15 mouse cellular contexts compared by ENCODE assay signal in genomic region chr16:23780440-23781231, GRCm38 (mm10).
DNase-seq lines count a peak whose midpoint lies in the region; ATAC-seq and TF ChIP-seq lines count a peak whose summit lies in the region.
"Had no signal": no experiment of that assay in that cellular context is flagged by ENCODE, and none has a peak within 500 bp of the region (broad histone marks: within the 10 kb centered on the region; RNA-seq: fewer than 3 reads in every experiment).

No protein-coding gene starts in this region.

- H3K4me1 ChIP-seq in intestine, embryonic 14.5 days (replicated peaks; ENCODE audit: control insufficient read depth, insufficient read depth, low read length) = peaks cover 10% of the 10 kb centered on the region
- H3K4me1 ChIP-seq in intestine, embryonic 16.5 days (ENCODE audit: control insufficient read depth, insufficient read depth, low read length) = no peaks in the 10 kb centered on the region
- H3K4me1 ChIP-seq in midbrain, embryonic 16.5 days (ENCODE audit: control insufficient read depth, insufficient read depth, low read length) = no peaks in the 10 kb centered on the region; the same call in 1 of the 2 replicates
- no peaks in the 10 kb centered on the region for H3K4me1 ChIP-seq in midbrain, embryonic 14.5 days (ENCODE audit: control insufficient read depth, insufficient read depth, low read length)
- peaks cover 13% of the 10 kb centered on the region; the same call in 1 of the 2 replicates for H3K4me1 ChIP-seq in limb, embryonic 15.5 days
- H3K4me1 ChIP-seq: stomach, embryonic 15.5 days had no signal

- no peaks in the 10 kb centered on the region for H3K36me3 ChIP-seq in intestine, embryonic 14.5 days (ENCODE audit: control insufficient read depth, insufficient read depth, low read length)
- no peaks in the 10 kb centered on the region for H3K36me3 ChIP-seq in intestine, embryonic 16.5 days (ENCODE audit: control insufficient read depth, insufficient read depth, low read length)
- no peaks in the 10 kb centered on the region for H3K36me3 ChIP-seq in midbrain, embryonic 16.5 days (ENCODE audit: control insufficient read depth, insufficient read depth, low read length)
- H3K36me3 ChIP-seq in midbrain, embryonic 14.5 days (ENCODE audit: control insufficient read depth, insufficient read depth, low read length) = no peaks in the 10 kb centered on the region
- no peaks in the 10 kb centered on the region for H3K36me3 ChIP-seq in limb, embryonic 15.5 days
- H3K36me3 ChIP-seq: stomach, embryonic 15.5 days had no signal

- DNase-seq in cerebellum, postnatal 10 days = peak; percentile 16 to 25
- no peak for DNase-seq in cerebellum, adult 9-11 months
- DNase-seq in intestine, embryonic 14.5 days (ENCODE audit: low spot score) = no peak
- no peak for DNase-seq in midbrain, embryonic 14.5 days
- no peak for DNase-seq in layer of hippocampus, adult 2 months (ENCODE audit: low spot score in 2 of 2)
- DNase-seq: cerebellum, postnatal 25 days; kidney, adult 8-10 months; lung, postnatal 36 days; right cerebral cortex, adult 18-20 months had no signal

- no peak for ATAC-seq in intestine, embryonic 14.5 days (replicated peaks; ENCODE audit: low FRiP score, low TSS enrichment, low read depth)
- no peak for ATAC-seq in intestine, embryonic 16.5 days
- ATAC-seq in midbrain, embryonic 16.5 days = peak; percentile 71
- no peak for ATAC-seq in midbrain, embryonic 14.5 days (ENCODE audit: low FRiP score, low TSS enrichment)
- no peak for ATAC-seq in limb, embryonic 15.5 days (ENCODE audit: insufficient number of reproducible peaks, low FRiP score, low TSS enrichment, low read depth)
- ATAC-seq: activated CD4-positive, CD25-positive, alpha-beta regulatory T cell, adult 4 months had no signal

- no peak for TF ChIP-seq CTCF in layer of hippocampus, adult 2 months (conservative IDR thresholded peaks at IDR 0.05)

- 40% methylated on average over 14 of the region's 14 CpGs for WGBS in intestine, embryonic 14.5 days
- 60% methylated on average over 14 of the region's 14 CpGs for WGBS in intestine, embryonic 16.5 days
- WGBS in midbrain, embryonic 16.5 days = 77% methylated on average over 14 of the region's 14 CpGs
- 81% methylated on average over 14 of the region's 14 CpGs for WGBS in midbrain, embryonic 14.5 days
- WGBS in limb, embryonic 15.5 days = 37% methylated on average over 14 of the region's 14 CpGs

- H3K4me3 ChIP-seq in intestine, embryonic 14.5 days (ENCODE audit: low read depth, low read length) = no peak overlapping the region
- no peak overlapping the region for H3K4me3 ChIP-seq in intestine, embryonic 16.5 days (ENCODE audit: low read length)
- H3K4me3 ChIP-seq in midbrain, embryonic 16.5 days (ENCODE audit: low read depth, low read length) = no peak overlapping the region
- no peak overlapping the region for H3K4me3 ChIP-seq in midbrain, embryonic 14.5 days (replicated peaks; ENCODE audit: low read depth, low read length)
- no peak overlapping the region for H3K4me3 ChIP-seq in limb, embryonic 15.5 days
- no peak overlapping the region for H3K4me3 ChIP-seq in layer of hippocampus, adult 2 months
- H3K4me3 ChIP-seq: myocyte; stomach, embryonic 15.5 days had no signal

- H3K9ac ChIP-seq in intestine, embryonic 14.5 days (ENCODE audit: low read length) = no peak overlapping the region
- no peak overlapping the region for H3K9ac ChIP-seq in intestine, embryonic 16.5 days (ENCODE audit: low read depth, low read length)
- H3K9ac ChIP-seq in midbrain, embryonic 16.5 days (ENCODE audit: low read depth, low read length) = no peak overlapping the region
- no peak overlapping the region for H3K9ac ChIP-seq in midbrain, embryonic 14.5 days (replicated peaks; ENCODE audit: low read length)
- no peak overlapping the region for H3K9ac ChIP-seq in limb, embryonic 15.5 days
- H3K9ac ChIP-seq: stomach, embryonic 15.5 days had no signal

- H3K4me2 ChIP-seq in intestine, embryonic 14.5 days (ENCODE audit: low read length) = peak overlapping the region; percentile 22; the same call in 1 of the 2 replicates
- no peak overlapping the region for H3K4me2 ChIP-seq in intestine, embryonic 16.5 days (ENCODE audit: low read depth, low read length)
- H3K4me2 ChIP-seq in midbrain, embryonic 16.5 days (ENCODE audit: low read length) = no peak overlapping the region
- H3K4me2 ChIP-seq in midbrain, embryonic 14.5 days (ENCODE audit: low read length) = no peak overlapping the region
- H3K4me2 ChIP-seq in limb, embryonic 15.5 days = peak overlapping the region; percentile 17
- H3K4me2 ChIP-seq: stomach, embryonic 15.5 days had no signal

- no peaks in the 10 kb centered on the region for H3K27me3 ChIP-seq in intestine, embryonic 14.5 days (replicated peaks; ENCODE audit: control insufficient read depth, insufficient read depth, low read length)
- no peaks in the 10 kb centered on the region for H3K27me3 ChIP-seq in intestine, embryonic 16.5 days (replicated peaks; ENCODE audit: control insufficient read depth, insufficient read depth, low read length)
- no peaks in the 10 kb centered on the region for H3K27me3 ChIP-seq in midbrain, embryonic 16.5 days (ENCODE audit: control insufficient read depth, insufficient read depth, low read depth, low read length)
- H3K27me3 ChIP-seq in midbrain, embryonic 14.5 days (ENCODE audit: control insufficient read depth, insufficient read depth, low read length) = no peaks in the 10 kb centered on the region
- H3K27me3 ChIP-seq in limb, embryonic 15.5 days = 0 out of 2 replicates have a peak, but pooled peaks cover 2% of the 10 kb centered on the region
- H3K27me3 ChIP-seq: stomach, embryonic 15.5 days had no signal

- H3K27ac ChIP-seq in intestine, embryonic 14.5 days (ENCODE audit: low read depth) = no peak overlapping the region
- no peak overlapping the region for H3K27ac ChIP-seq in intestine, embryonic 16.5 days (ENCODE audit: low read length)
- H3K27ac ChIP-seq in midbrain, embryonic 16.5 days (ENCODE audit: low read length) = no peak overlapping the region
- H3K27ac ChIP-seq in midbrain, embryonic 14.5 days (replicated peaks; ENCODE audit: low read depth, low read length) = no peak overlapping the region
- H3K27ac ChIP-seq in limb, embryonic 15.5 days = no peak overlapping the region; the same call in 1 of the 2 replicates
- H3K27ac ChIP-seq in layer of hippocampus, adult 2 months = no peak overlapping the region
- H3K27ac ChIP-seq: stomach, embryonic 15.5 days had no signal

- H3K9me3 ChIP-seq in intestine, embryonic 14.5 days (ENCODE audit: control insufficient read depth, low read length) = 0 out of 2 replicates have a peak, but pooled peaks cover 5% of the 10 kb centered on the region
- no peaks in the 10 kb centered on the region for H3K9me3 ChIP-seq in intestine, embryonic 16.5 days (ENCODE audit: control insufficient read depth, low read length)
- no peaks in the 10 kb centered on the region for H3K9me3 ChIP-seq in midbrain, embryonic 16.5 days (replicated peaks; ENCODE audit: control insufficient read depth, low read length, poor library complexity, severe bottlenecking)
- no peaks in the 10 kb centered on the region for H3K9me3 ChIP-seq in midbrain, embryonic 14.5 days (ENCODE audit: control insufficient read depth, low read length)
- no peaks in the 10 kb centered on the region for H3K9me3 ChIP-seq in limb, embryonic 15.5 days
- H3K9me3 ChIP-seq: stomach, embryonic 15.5 days had no signal

Comparison
In these comparisons a context has a peak if more than half of its experiments do, and no peak if none do; other contexts are left out.
1. DNase-seq: peak in cerebellum, postnatal 10 days (2 of 2); none in cerebellum, adult 9-11 months (single experiment), intestine, embryonic 14.5 days (single experiment), midbrain, embryonic 14.5 days (single experiment) and layer of hippocampus, adult 2 months (0 of 2).
2. H3K4me2 ChIP-seq: peak in intestine, embryonic 14.5 days (single experiment) and limb, embryonic 15.5 days (single experiment); none in intestine, embryonic 16.5 days (single experiment), midbrain, embryonic 16.5 days (single experiment) and midbrain, embryonic 14.5 days (single experiment).